Mouse (Mus musculus) G1E (cell line): Measurements from ENCODE around the gene Slc22a23.

Experiments
- CTCF ChIP-seq: IDR thresholded peaks from 2 replicates; pipeline ENCODE4 v1.5.1; 2012; ENCODE audit warnings: low read depth, low read length, inconsistent platforms, mixed read lengths
- GATA1 ChIP-seq: IDR thresholded peaks from 2 replicates; pipeline ENCODE4 v1.6.1; 2012; ENCODE audit warnings: borderline replicate concordance, low read length, inconsistent platforms, mixed read lengths
- TAL1 ChIP-seq: conservative IDR thresholded peaks from 2 replicates; pipeline ENCODE4 v1.6.1; 2012; ENCODE audit warnings: low read depth, low read length, inconsistent platforms, mixed read lengths

- TF ChIP-seq GATA1, result no peak
- no peak for TF ChIP-seq CTCF
- no peak for TF ChIP-seq TAL1
Observed at GRCm38 (mm10) chr13:34133326-34134071, 211.5 kb downstream of the Slc22a23 start.
